Mouse (Mus musculus): ENCODE data around the gene Naa15. TPM values are rescaled to one million over a fixed set of nuclear protein-coding genes. Genes with fewer than 3 reads are reported as not detected.
A peak's percentile ranks its signal among the peaks of the same experiment; 100 is the strongest.

Naa15 gene
- polyA plus RNA-seq, 1 experiment from 2014 or later = 65.0 TPM

GRCm38 (mm10) chr3:51377878-51378664 is 36.9 kb upstream of the Naa15 start:
- DNase-seq (ENCODE audit: low read depth, low spot score) (no peak), ATAC-seq (peak; percentile 66)
- in situ Hi-C loops (cut with MboI; ENCODE audit: low pct_unique_long_range_greater_than_20kb) = loop anchor here (5.0 to 10.0 kb wide), 3 partner anchors 34 to 867 kb away; no protein-coding TSS in a partner anchor
- TF ChIP-seq CTCF (IDR thresholded peaks at IDR 0.05) = peak; percentile 71
- H3K27me3 ChIP-seq = no peaks in the 10 kb centered on the region
- ChIA-PET CTCF (no interaction called here), POLR2A (no interaction called here)

GRCm38 (mm10) chr3:51378665-51378946 is 36.3 kb upstream of the Naa15 start:
- H3K27me3 ChIP-seq = no peaks in the 10 kb centered on the region
- ChIA-PET POLR2A (no interaction called here), CTCF (no interaction called here)
- TF ChIP-seq CTCF (IDR thresholded peaks at IDR 0.05) = no peak
- in situ Hi-C loops (cut with MboI; ENCODE audit: low pct_unique_long_range_greater_than_20kb) = loop anchor here (5.0 to 10.0 kb wide), 3 partner anchors 34 to 866 kb away; no protein-coding TSS in a partner anchor
- ATAC-seq (no peak), DNase-seq (ENCODE audit: low read depth, low spot score) (no peak)

GRCm38 (mm10) chr3:51379786-51380659 is 34.9 kb upstream of the Naa15 start:
- no peaks in the 10 kb centered on the region for H3K27me3 ChIP-seq
- in situ Hi-C loops (cut with MboI; ENCODE audit: low pct_unique_long_range_greater_than_20kb) = loop anchor here (5.0 to 10.0 kb wide), 3 partner anchors 32 to 865 kb away; no protein-coding TSS in a partner anchor
- TF ChIP-seq CTCF (IDR thresholded peaks at IDR 0.05) = no peak
- no peak for ATAC-seq
- ChIA-PET POLR2A (interaction anchor here (0.6 kb wide), 1 partner anchor 33 kb away, joined by 3 read pairs; no protein-coding TSS in a partner anchor), CTCF (interaction anchor here (0.8 to 1.2 kb wide), 7 partner anchors 11 to 102 kb away, joined by 3 to 7 read pairs (median 3); partner anchors contain the start of gene Ndufc1)
- DNase-seq (ENCODE audit: low read depth, low spot score) = no peak

GRCm38 (mm10) chr3:51380660-51381014 is 34.3 kb upstream of the Naa15 start:
- in situ Hi-C loops (cut with MboI; ENCODE audit: low pct_unique_long_range_greater_than_20kb) = no loop called here
- no peaks in the 10 kb centered on the region for H3K27me3 ChIP-seq
- POLR2A ChIA-PET = no interaction called here
- ATAC-seq = no peak
- TF ChIP-seq CTCF (IDR thresholded peaks at IDR 0.05) = no peak
- no peak for DNase-seq (ENCODE audit: low read depth, low spot score)
- CTCF ChIA-PET = interaction anchor here (0.8 to 1.2 kb wide), 4 partner anchors 10 to 103 kb away, joined by 3 read pairs; no protein-coding TSS in a partner anchor

GRCm38 (mm10) chr3:51383409-51383808 is 31.5 kb upstream of the Naa15 start:
- DNase-seq (ENCODE audit: low read depth, low spot score) = no peak
- ChIA-PET CTCF (interaction anchor here (0.9 to 3.6 kb wide), 6 partner anchors 8 to 33 kb away, joined by 4 to 20 read pairs (median 6); partner anchors contain the start of gene Ndufc1), POLR2A (interaction anchor here (0.6 to 2.1 kb wide), 2 partner anchors 25 kb away, joined by 3 to 6 read pairs; partner anchors contain the start of gene Ndufc1)
- in situ Hi-C loops (cut with MboI; ENCODE audit: low pct_unique_long_range_greater_than_20kb) = no loop called here
- no peak for TF ChIP-seq CTCF (IDR thresholded peaks at IDR 0.05)
- no peaks in the 10 kb centered on the region for H3K27me3 ChIP-seq
- ATAC-seq = no peak

- CTCF ChIA-PET = interaction anchor here (1.1 to 1.5 kb wide), 4 partner anchors 9 to 33 kb away, joined by 3 to 5 read pairs (median 4); partner anchors contain the start of genes Mgarp and Ndufc1
- ATAC-seq (no peak), DNase-seq (ENCODE audit: low read depth, low spot score) (no peak)
- no peak for TF ChIP-seq CTCF (IDR thresholded peaks at IDR 0.05)
- POLR2A ChIA-PET = interaction anchor here (1.2 to 1.7 kb wide), 2 partner anchors 10 to 22 kb away, joined by 5 to 7 read pairs; partner anchors contain the start of gene Ndufc1
- in situ Hi-C loops (cut with MboI; ENCODE audit: low pct_unique_long_range_greater_than_20kb) = no loop called here
- no peaks in the 10 kb centered on the region for H3K27me3 ChIP-seq
Measured at GRCm38 (mm10) chr3:51386441-51387133, 28.4 kb upstream of the Naa15 start.

GRCm38 (mm10) chr3:51387134-51387451 is 27.9 kb upstream of the Naa15 start:
- no peak for TF ChIP-seq CTCF (IDR thresholded peaks at IDR 0.05)
- no peaks in the 10 kb centered on the region for H3K27me3 ChIP-seq
- ChIA-PET POLR2A (interaction anchor here (1.7 kb wide), 1 partner anchor 21 kb away, joined by 5 read pairs; the partner anchor contains the start of gene Ndufc1), CTCF (interaction anchor here (1.1 to 1.7 kb wide), 3 partner anchors 19 to 33 kb away, joined by 3 to 11 read pairs (median 3); partner anchors contain the start of gene Ndufc1)
- DNase-seq (ENCODE audit: low read depth, low spot score) (no peak), ATAC-seq (no peak)
- in situ Hi-C loops (cut with MboI; ENCODE audit: low pct_unique_long_range_greater_than_20kb) = no loop called here

- POLR2A ChIA-PET = interaction anchor here (0.8 kb wide), 1 partner anchor 21 kb away, joined by 3 read pairs; the partner anchor contains the start of gene Ndufc1
- no peak for TF ChIP-seq CTCF (IDR thresholded peaks at IDR 0.05)
Measured at GRCm38 (mm10) chr3:51387868-51388381, 27.0 kb upstream of the Naa15 start.

GRCm38 (mm10) chr3:51388904-51389303 is 26.0 kb upstream of the Naa15 start:
- H3K27me3 ChIP-seq = no peaks in the 10 kb centered on the region
- in situ Hi-C loops (cut with MboI; ENCODE audit: low pct_unique_long_range_greater_than_20kb) = no loop called here
- TF ChIP-seq CTCF (IDR thresholded peaks at IDR 0.05) = no peak
- ATAC-seq = no peak
- no peak for DNase-seq (ENCODE audit: low read depth, low spot score)
- POLR2A ChIA-PET = interaction anchor here (1.0 kb wide), 1 partner anchor 19 kb away, joined by 3 read pairs; the partner anchor contains the start of gene Ndufc1
- CTCF ChIA-PET = interaction anchor here (2.7 kb wide), 1 partner anchor 13 kb away, joined by 9 read pairs; no protein-coding TSS in a partner anchor

More at GRCm38 (mm10) chr3:51387868-51388381, 27.0 kb upstream of the Naa15 start:
- in situ Hi-C loops (cut with MboI; ENCODE audit: low pct_unique_long_range_greater_than_20kb) = no loop called here
- no peaks in the 10 kb centered on the region for H3K27me3 ChIP-seq
- DNase-seq (ENCODE audit: low read depth, low spot score) (peak; percentile 28), ATAC-seq (no peak)
- CTCF ChIA-PET = interaction anchor here (1.0 to 2.7 kb wide), 3 partner anchors 12 to 100 kb away, joined by 4 to 11 read pairs (median 9); partner anchors contain the start of gene Ndufc1

Data from Patski (cell line).